Mouse (Mus musculus): ENCODE measurements at regions not wholly inside any gene's neighbourhood (a gene's known extent, or its start where the extent isn't known, plus 50 kb on each side); places are given as distances from the start of the nearest gene placed in this dataset.

DNA sequence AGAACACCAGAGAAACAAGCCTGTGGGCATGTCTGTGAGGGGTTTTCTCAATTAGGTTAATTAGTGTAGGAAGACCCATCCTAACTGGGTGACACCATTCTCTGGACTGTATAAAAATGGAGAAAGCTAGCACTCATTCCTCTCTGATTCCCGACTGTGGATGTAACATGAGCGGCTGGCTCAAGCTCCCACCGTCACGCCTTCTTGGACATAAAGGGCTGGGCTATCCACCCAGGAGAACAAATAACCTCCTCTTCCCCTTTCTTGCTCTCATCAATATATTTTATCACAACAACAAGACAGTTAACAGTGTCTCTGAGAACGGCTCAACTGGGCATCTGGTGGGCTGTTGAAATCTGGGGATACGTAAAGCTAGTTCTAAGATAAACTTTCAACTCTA is 62.4 kb upstream of the Klf4 start:
- no peak for TF ChIP-seq CTCF (IDR thresholded peaks at IDR 0.05; ENCODE audit: low read depth)
- Histone ChIP-seq H3K4me3 (ENCODE audit: low read depth, low read length) (no peak overlapping the region), H3K36me3 (ENCODE audit: control insufficient read depth, insufficient read depth) (no peaks in the 10 kb centered on the region), H3K4me2 (replicated peaks; ENCODE audit: low read depth) (no peak overlapping the region), H3K9me3 (ENCODE audit: control insufficient read depth) (no peaks in the 10 kb centered on the region), H3K27ac (ENCODE audit: low read depth, low read length) (no peak overlapping the region), H3K9ac (ENCODE audit: low read depth, low read length) (no peak overlapping the region), H3K4me1 (replicated peaks; ENCODE audit: control insufficient read depth, insufficient read depth, low read length) (no peaks in the 10 kb centered on the region), H3K27me3 (replicated peaks; ENCODE audit: control insufficient read depth, insufficient read depth, low read length) (no peaks in the 10 kb centered on the region)
- WGBS: 74% methylated on average over 6 of the region's 6 CpGs
- no peak for ATAC-seq

DNA sequence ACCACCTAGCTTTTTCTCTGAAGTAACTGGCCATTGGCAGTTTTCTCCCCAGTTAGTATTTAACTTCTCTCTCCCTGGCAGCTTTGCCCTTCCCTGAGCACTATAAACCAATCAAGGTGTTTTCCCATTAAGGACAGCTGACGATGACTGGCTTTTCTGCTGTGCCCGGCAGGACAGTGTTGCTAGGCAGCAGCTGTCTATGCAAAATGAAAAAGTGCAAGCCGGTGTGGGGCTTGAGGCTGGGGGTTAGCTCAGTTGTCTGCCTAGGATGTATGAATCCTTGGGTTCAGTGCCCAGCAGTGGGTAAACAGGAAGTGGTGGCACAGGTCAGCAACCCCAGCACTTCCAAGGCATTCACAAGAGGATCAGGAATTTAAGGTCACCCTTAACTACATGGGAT is 60.9 kb upstream of the Klf4 start:
- Histone ChIP-seq H3K4me1 (replicated peaks; ENCODE audit: control insufficient read depth, insufficient read depth, low read length) (no peaks in the 10 kb centered on the region), H3K27ac (ENCODE audit: low read depth, low read length) (no peak overlapping the region), H3K4me3 (ENCODE audit: low read depth, low read length) (no peak overlapping the region), H3K36me3 (ENCODE audit: control insufficient read depth, insufficient read depth) (no peaks in the 10 kb centered on the region), H3K27me3 (replicated peaks; ENCODE audit: control insufficient read depth, insufficient read depth, low read length) (no peaks in the 10 kb centered on the region), H3K9me3 (ENCODE audit: control insufficient read depth) (no peaks in the 10 kb centered on the region), H3K4me2 (replicated peaks; ENCODE audit: low read depth) (no peak overlapping the region), H3K9ac (ENCODE audit: low read depth, low read length) (no peak overlapping the region)
- no peak for TF ChIP-seq CTCF (IDR thresholded peaks at IDR 0.05; ENCODE audit: low read depth)
- 17% methylated on average over 3 of the region's 3 CpGs for WGBS
- ATAC-seq: peak; percentile 47; the same call in 1 of the 2 replicates

DNA sequence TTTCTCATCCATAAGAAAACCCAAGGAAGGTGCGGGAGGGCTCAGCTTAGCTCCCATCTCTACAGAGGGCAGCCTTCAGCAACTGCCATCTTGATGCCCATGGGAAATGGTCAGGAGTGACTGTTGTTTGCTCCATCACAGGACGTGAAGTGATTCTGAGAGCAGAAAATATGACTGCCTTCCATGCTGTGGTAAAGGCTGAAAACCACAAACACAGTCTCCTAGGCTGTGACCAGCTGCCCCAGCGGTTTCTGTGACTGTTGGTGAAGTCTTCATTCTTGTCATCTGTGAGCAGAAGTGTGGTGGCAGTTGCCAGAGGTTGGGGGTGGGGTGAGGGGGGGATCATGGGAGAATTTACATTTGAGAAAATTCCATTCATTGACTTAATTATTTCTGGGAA is 53.9 kb upstream of the Klf4 start:
- WGBS: 84% methylated on average over 3 of the region's 3 CpGs
- Histone ChIP-seq H3K27me3 (replicated peaks; ENCODE audit: control insufficient read depth, insufficient read depth, low read length) (no peaks in the 10 kb centered on the region), H3K9me3 (ENCODE audit: control insufficient read depth) (no peaks in the 10 kb centered on the region)

DNA sequence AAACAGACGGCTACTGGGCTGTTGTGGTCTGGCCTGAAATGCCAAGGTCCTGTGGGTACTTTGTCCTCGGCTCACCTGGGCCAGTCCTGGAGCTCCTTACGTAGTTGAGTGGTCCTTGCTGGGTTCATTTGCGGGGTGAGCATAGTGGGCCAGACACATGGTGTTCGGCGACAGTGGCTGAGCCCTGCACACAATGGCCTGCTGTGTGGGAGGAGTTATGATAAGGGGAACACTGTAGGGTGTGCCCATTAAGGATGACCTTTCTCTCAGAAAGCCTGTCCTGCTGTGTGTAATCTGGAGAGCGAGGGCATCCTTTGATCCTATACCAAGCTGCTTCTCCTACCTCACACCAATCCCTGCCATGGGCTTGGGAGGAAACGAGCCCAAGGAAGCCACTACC is 51.3 kb upstream of the Klf4 start:
- no peak overlapping the region for H3K27ac ChIP-seq (ENCODE audit: low read depth, low read length)
- no peak for ATAC-seq
- no peaks in the 10 kb centered on the region for H3K27me3 ChIP-seq (replicated peaks; ENCODE audit: control insufficient read depth, insufficient read depth, low read length)
- no peak for TF ChIP-seq CTCF (IDR thresholded peaks at IDR 0.05; ENCODE audit: low read depth)
- H3K4me3 ChIP-seq (ENCODE audit: low read depth, low read length): no peak overlapping the region
- no peaks in the 10 kb centered on the region for H3K4me1 ChIP-seq (replicated peaks; ENCODE audit: control insufficient read depth, insufficient read depth, low read length)
- no peak overlapping the region for H3K4me2 ChIP-seq (replicated peaks; ENCODE audit: low read depth)
- 73% methylated on average over 8 of the region's 8 CpGs for WGBS
- H3K36me3 ChIP-seq (ENCODE audit: control insufficient read depth, insufficient read depth): no peaks in the 10 kb centered on the region
- no peak overlapping the region for H3K9ac ChIP-seq (ENCODE audit: low read depth, low read length)
- H3K9me3 ChIP-seq (ENCODE audit: control insufficient read depth): no peaks in the 10 kb centered on the region

More for the DNA sequence above, 53.9 kb upstream of the Klf4 start:
- Histone ChIP-seq H3K9ac (ENCODE audit: low read depth, low read length) (no peak overlapping the region), H3K27ac (ENCODE audit: low read depth, low read length) (no peak overlapping the region), H3K4me2 (replicated peaks; ENCODE audit: low read depth) (no peak overlapping the region), H3K36me3 (ENCODE audit: control insufficient read depth, insufficient read depth) (no peaks in the 10 kb centered on the region), H3K4me3 (ENCODE audit: low read depth, low read length) (no peak overlapping the region), H3K4me1 (replicated peaks; ENCODE audit: control insufficient read depth, insufficient read depth, low read length) (no peaks in the 10 kb centered on the region)
- no peak for ATAC-seq
- no peak for TF ChIP-seq CTCF (IDR thresholded peaks at IDR 0.05; ENCODE audit: low read depth)

Measured in intestine, postnatal 0 days (tissue).